Mouse (Mus musculus): ENCODE results near the gene Kmt5a. TPM values are rescaled to one million over a fixed set of nuclear protein-coding genes. Genes with fewer than 3 reads are reported as not detected.
"Not testable (repeated sequence)": the region's sequence is repeated elsewhere in the genome, so short reads cannot be mapped to it uniquely, and the experiment has no call there.

The Kmt5a gene
- total RNA-seq, 2 experiments from 2014 or later: 36.2 to 42.3 TPM

DNA sequence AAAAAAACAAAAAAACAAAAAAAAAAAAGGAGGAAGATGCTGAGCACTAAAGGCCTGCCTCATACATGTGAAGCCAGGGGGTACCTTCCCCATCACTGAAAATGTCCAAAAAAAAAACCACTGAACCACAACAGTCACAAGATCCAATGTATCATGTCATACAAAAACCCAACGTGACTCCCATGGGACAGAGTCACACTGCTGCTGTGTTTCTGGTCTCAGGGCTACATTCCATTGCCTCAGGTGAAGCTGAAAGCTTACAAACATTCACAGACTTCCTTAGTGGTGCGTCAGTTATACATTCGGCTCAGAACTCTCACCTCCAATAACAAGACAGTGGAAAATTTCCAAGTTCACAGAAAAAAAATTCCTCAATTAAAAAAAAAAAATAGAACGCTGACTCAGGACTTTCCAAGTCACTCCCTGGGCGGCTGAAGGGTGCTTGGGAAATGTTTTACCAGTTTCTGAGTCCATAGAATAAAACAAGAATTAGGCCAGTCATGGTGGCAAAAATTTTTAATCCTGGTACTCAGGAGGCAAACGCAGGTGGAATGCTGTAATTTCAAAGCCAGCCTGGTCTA is 31.0 kb downstream of the Kmt5a start:
- intact Hi-C loops (cut with DNase I): no loop called here
- no peak for DNase-seq (ENCODE audit: extremely low spot score in 1 of 2, low spot score in 2 of 2)

DNA sequence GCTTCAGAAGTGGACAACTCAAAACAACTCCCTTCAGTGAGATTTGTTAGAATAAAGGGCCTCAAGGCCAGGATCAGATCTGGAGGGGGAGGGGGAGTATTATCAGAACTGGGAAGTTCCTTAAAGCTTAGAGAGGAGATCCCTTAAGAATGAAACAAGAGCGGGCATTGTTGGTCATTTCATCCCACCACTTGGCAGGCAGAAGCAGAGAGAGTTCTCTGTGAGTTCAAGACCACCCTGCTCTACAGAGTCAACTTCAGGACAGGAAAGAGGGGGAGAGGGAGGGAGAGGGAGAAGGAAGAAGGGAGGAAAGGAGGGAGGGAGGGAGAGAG is 39.1 kb downstream of the Kmt5a start:
- intact Hi-C loops (cut with DNase I): no loop called here
- no peak for DNase-seq (ENCODE audit: extremely low spot score in 1 of 2, low spot score in 2 of 2)

DNA sequence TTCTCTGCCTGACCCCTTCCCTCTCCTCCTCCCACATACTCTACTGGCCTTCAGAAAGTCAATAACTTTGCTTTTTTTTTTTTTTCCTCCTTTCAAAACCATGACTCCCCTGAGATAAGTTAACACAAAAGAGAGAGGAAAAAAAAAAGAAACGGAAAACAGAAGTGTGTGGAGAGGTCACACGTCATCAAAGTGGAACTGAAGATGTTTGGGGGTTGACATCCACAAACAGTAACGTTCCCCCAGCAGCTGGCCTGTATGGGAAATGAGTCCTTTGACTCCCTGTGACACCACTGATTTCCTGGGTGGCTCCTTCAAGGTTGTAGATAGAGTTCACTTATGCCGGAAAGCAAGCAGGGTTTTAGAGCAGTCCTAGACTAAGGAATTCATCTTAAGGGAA is 40.4 kb downstream of the Kmt5a start:
- intact Hi-C loops (cut with DNase I): loop anchor here (5.0 kb wide), 1 partner anchor 33 kb away; no protein-coding TSS in a partner anchor

DNA sequence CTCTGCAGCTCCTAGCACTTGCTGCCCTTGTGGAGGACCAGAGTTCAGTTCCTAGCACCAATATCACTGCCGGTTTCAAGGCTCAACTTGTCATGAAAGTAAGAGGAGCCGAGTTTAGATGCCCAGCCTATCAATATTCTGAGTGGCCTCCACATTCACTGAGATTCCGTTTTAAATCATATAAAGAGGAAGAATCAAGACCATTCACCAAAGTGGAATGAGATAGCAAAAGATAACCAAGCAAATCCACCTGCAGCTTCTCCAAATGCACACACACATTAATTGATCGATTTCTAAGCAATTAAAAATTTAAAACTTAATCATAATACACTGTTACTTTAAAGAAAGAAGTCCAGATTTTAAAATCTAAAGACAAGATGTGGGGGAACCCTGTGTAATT is 42.0 kb downstream of the Kmt5a start:
- no peak for DNase-seq (ENCODE audit: extremely low spot score in 1 of 2, low spot score in 2 of 2)
- intact Hi-C loops (cut with DNase I): loop anchor here (5.0 kb wide), 1 partner anchor 34 kb away; no protein-coding TSS in a partner anchor

More for the DNA sequence above, 40.4 kb downstream of the Kmt5a start:
- no peak for DNase-seq (ENCODE audit: extremely low spot score in 1 of 2, low spot score in 2 of 2)

DNA sequence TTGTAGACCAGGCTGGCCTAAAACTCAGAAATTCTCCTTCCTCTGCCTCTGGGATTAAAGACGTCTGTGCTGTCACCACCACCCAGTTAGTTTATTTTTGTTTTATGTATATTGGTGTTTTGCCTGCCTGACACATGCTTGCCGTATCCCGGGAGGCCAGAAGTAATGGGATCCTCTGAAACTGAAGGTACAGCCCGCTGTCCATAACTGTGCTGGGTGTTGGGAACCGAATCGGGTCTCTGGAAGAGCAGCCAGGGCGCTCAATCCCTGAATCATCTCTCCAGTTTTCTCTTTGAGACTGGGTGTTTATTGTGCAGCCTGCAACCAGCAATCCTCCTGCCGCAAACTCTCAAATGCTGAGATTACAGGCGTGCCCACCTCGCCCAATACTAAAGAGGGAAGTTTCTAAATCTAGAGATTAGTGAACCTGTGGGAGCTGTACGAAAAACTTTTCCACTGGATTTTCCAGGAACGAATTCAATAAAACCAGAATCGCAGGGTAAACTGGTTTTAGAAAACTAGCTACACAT is 42.8 kb downstream of the Kmt5a start:
- DNase-seq (ENCODE audit: extremely low spot score in 1 of 2, low spot score in 2 of 2): no peak
- intact Hi-C loops (cut with DNase I): loop anchor here (5.0 kb wide), 1 partner anchor 35 kb away; no protein-coding TSS in a partner anchor

DNA sequence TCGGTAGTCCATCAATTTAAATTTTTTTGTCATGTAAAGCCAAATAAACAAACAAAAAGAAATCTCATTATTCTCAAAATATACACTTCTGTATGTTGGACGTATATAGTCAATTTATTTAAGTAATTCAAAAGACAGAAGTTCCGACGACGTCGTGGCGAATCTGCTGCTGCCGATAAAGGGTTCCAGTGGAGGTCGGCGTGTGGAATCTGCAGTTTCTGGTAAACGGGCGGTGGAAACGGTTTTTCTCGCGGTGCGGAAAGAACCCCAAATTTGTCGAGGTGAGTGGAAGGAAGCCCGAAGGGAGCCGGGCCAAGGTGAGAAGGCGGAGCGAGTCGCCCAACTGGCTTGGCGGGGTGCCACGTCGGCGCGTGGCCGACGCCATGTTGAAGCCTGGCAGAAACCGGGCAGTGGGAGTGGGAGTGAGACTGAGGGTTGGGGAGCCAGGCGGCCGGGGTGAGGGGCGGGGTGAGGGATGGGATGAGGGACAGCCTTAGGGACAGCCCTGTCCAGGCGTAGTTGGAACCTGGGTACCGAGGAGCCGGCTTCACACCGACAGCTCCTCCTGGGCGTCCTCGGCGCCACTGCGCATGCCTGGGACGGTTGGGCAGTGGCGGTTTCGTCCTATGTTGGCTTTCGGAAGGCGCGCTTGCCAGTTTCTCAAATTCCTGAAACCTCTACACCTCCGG is 43.4 kb downstream of the Kmt5a start, which contains the start of gene Snrnp35:
Snrnp35 (plus strand) TSS at position 169 of the 689 bp plus-strand sequence.
- intact Hi-C loops (cut with DNase I): loop anchor here (5.0 kb wide), 1 partner anchor 36 kb away; no protein-coding TSS in a partner anchor
- peak; percentile 74 to 92 for DNase-seq (ENCODE audit: extremely low spot score in 1 of 2, low spot score in 2 of 2)

DNA sequence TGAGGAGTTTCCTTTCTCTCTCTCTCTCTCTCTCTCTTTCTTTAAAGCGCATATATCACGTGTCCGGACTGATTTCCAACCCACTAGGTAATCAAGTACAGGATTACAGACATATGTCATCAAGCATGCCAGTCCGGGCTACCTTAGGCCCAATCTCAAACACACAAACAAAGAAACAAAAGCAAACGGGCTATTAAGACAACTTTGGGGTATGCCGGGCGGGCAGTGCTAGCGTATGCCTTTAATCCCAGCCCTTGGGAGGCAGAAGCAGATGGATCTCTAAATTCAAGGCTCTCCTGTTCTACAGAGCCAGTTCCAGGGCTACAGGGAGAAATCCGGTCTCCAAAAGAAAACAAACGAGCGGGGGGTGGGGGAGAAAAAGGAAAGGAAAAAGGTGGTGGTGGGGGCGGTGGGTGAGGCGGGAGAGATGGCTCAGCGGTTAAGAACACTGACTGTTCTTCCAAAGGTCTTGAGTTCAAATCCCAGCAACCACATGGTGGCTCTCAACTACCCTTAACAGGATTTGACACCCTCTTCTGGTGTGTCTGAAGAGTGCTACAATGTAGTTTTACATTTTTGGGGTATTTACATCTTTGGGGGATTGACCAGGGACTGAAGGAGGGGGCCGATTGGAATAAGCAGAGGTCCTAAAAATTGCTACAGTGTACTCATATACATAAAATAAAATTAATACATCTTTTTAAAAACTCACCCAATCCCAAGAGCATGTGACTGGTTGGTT is 44.1 kb downstream of the Kmt5a start:
- no peak for DNase-seq (ENCODE audit: extremely low spot score in 1 of 2, low spot score in 2 of 2)
- intact Hi-C loops (cut with DNase I): loop anchor here (5.0 kb wide), 1 partner anchor 37 kb away; no protein-coding TSS in a partner anchor

DNA sequence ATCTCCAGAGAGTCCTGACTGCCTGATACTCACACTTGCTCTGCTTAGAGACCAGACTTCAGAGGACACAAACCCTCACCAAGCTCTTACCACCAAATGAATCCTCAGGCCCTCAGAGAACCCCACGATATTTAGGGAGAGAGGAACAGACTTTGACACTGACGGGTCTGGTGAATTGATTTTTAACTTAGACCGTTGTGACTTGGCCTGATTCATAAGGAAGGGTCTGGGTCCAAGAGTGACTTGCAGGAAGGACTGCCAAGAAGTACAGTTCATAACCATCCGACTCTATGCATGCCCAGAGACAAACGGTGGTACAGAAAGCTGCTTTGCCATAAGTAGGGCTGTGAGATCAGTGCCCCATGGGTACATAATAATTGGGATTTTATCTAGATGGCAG is 45.9 kb downstream of the Kmt5a start:
- intact Hi-C loops (cut with DNase I): loop anchor here (5.0 kb wide), 1 partner anchor 47 kb away; the partner anchor contains the start of gene Rilpl1
- no peak for DNase-seq (ENCODE audit: extremely low spot score in 1 of 2, low spot score in 2 of 2)

DNA sequence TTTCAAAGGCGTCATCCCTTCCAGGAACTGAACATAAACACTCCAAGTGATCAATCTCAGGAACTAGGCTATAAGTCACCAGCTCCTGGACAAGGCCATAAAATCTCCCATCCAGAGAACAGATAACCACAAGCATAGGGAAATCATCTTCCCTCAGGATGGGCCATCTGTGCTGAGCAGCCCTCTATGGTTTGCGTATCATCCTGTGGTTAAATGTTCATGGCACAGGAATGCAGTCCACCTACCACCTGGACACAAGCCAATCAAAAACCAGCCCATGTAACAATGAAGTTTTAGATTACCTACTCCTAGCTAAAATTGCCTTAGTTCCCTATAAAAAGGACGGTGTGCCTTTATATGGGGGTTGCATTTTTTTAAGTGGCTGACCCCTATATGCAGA is 49.2 kb downstream of the Kmt5a start:
- intact Hi-C loops (cut with DNase I): loop anchor here (5.0 kb wide), 1 partner anchor 43 kb away; the partner anchor contains the start of gene Rilpl1
- no peak for DNase-seq (ENCODE audit: extremely low spot score in 1 of 2, low spot score in 2 of 2)

DNA sequence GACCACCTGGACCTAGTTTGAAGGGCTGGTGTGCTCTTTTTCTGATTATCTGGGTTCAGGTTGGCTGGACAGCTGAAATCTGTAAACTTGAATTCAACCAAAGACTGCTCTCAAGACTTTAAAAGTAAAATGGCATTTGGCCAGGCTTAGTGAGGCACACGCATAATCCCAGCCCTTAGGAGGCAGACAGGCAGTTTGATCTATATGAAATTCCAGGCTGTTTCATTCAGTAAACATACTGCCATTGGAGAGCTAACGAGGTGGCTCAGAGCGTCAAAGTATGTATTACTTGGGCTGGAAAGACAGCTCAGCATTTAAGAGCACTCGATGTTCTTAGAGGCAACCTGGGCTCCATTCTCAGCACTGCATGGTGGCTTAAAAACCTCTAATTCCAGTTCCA is 52.0 kb downstream of the Kmt5a start:
- intact Hi-C loops (cut with DNase I): no loop called here
- DNase-seq (ENCODE audit: extremely low spot score in 1 of 2, low spot score in 2 of 2): no peak

DNA sequence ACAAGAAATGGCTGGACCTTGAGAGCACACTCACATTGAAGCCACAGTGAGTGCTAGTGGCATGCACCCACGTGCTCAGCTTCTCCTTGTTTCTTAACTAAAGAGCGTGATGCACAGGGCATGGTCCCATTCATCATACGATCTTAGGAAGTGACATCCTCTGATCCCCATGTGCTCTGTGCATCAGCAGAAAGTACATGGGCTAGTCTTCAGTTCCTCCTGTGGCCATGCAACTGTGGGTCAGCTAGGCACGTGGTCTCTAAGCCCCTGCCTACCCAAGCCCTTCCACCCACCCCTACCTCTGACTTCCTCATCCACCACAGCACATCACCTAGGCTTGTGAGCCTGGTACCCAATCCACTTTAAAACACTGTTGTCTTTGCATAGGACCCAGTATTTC is 52.9 kb downstream of the Kmt5a start:
- no peak for DNase-seq (ENCODE audit: extremely low spot score in 1 of 2, low spot score in 2 of 2)

DNA sequence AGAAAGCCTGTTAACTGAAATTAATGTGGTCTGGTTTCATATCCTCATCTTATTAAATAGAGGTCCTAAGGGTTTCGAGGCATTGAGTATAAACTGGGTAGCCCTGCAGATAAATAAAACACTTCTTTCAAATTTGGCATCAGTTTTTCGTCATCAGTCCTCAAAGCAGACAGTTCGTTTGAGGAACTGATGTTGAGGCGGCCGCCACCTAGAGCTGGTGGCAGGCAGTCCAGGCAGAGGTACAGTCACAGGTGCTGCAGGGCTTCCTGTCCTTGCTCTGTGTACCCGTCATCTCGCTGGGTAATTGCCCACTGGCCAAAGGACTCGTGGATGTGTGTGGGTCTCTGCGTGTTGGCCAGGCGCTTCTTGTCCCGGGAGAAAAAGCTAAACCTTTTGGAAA is 53.7 kb downstream of the Kmt5a start:
- intact Hi-C loops (cut with DNase I): no loop called here
- no peak for DNase-seq (ENCODE audit: extremely low spot score in 1 of 2, low spot score in 2 of 2)

More for the DNA sequence above, 52.9 kb downstream of the Kmt5a start:
- intact Hi-C loops (cut with DNase I): no loop called here

DNA sequence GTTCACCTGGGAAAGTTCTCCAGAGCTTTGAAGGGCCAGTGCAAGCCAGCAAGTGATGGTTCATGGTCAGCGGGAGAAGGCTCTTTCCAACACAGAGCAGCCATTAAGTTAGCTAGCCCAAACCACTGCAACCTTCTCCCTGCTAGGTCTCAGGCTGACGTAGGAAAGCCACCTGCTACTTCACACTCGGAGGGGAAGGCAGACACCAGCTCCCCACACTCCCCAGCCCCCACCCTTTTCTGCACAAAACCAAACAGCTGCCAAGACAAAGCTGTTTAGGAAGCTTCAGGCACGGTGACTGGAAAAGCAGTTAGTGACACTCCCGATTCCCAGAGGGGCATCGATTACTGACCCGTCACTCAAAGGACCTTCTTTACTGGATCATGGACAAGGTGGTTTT is 55.8 kb downstream of the Kmt5a start:
- DNase-seq (ENCODE audit: extremely low spot score in 1 of 2, low spot score in 2 of 2): no peak
- intact Hi-C loops (cut with DNase I): no loop called here

DNA sequence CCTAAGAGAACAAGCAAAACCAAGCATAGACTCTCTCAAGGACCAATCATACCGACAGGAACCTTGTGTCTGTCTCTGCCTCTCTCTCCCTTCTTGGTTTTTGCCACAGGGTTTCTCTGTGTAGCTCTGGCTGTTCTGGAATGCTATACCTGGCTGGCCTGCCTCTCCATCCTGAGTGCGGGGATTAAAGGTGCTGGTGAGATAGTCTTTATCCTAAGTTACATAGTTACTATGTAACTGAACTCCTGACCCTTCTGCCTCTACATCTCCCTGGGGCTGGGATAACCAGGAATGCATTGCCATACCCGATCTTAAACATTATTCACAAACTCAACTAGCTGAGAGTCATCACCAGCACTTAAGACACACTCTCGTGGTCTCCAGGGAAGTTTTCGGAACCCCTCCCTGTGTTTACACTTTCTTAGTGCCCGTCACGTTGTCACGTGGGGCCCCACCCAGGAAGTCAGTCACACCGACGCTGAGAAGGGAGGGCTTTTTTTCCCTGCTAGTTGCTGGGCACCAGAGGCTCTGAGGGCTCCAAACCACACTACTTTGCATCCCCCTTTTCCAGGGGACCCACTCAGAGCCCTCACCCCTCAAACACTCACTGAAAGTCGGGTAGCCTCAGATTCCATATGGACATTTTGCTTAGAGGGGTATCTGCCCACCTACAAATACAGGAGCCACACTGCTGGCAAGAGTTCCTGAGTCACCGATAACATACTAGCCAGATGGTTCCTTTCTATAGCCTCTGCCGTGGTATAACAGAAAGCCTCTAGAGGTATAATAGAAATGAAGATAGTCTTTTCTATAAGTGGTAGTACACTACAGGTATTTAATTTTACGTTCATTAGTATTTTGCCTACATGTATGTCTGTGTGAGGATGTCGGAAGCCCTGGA is 57.1 kb downstream of the Kmt5a start:
- intact Hi-C loops (cut with DNase I): no loop called here
- no peak for DNase-seq (ENCODE audit: extremely low spot score in 1 of 2, low spot score in 2 of 2)

DNA sequence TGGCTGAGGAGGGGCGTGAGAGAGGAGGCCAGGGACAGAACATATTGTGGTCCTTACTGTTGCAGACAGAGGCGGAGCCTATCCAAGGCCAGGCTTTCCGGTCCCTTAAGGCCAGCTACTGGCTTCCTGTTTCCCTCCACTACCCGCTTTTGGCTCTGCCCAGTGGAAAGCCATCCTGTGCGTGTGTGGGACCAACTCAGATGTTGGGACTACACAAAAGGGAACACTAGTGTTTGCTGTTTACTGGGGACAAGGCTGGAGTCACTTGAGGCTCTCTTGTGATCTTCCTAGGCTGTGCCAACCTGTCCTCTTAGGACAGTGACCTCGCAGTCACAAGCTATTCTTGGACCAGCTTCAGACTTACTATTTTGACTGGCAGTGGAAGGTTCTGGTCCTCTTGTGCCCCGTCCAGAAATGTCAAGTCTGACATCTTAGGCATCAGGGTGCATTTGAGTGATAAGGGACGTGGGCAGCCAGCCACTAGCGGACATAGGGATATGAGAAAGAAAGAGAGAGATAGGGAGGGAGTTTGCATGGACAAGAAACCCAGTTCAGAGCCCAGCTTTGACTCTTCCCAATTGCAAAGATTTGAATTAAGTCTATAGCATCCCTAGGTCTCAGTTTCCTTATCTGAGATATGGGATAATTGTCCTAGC is 58.6 kb downstream of the Kmt5a start:
- intact Hi-C loops (cut with DNase I): no loop called here
- DNase-seq (ENCODE audit: extremely low spot score in 1 of 2, low spot score in 2 of 2): peak in 1 of 2 experiments; percentile 71

DNA sequence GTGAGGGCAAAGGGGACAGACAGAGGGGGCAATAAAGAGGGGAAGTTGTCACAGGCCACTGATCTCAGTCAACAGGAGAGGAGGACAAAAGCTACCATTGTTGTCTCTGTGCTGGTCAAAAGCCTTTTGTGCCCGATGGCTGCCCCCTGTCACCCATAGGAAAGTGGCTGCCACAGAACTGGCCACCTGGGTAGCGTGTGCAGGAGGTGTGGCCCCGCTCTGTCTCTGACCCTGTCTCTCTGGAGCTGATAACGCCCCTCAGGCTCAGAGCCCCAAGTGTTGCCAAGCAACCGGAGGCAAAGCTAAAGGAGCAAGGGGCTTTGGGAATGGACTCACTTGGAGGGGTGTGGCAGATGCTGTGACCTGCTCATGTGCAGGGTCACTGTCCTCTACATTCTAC is 59.3 kb downstream of the Kmt5a start:
- no peak for DNase-seq (ENCODE audit: extremely low spot score in 1 of 2, low spot score in 2 of 2)
- intact Hi-C loops (cut with DNase I): no loop called here

DNA sequence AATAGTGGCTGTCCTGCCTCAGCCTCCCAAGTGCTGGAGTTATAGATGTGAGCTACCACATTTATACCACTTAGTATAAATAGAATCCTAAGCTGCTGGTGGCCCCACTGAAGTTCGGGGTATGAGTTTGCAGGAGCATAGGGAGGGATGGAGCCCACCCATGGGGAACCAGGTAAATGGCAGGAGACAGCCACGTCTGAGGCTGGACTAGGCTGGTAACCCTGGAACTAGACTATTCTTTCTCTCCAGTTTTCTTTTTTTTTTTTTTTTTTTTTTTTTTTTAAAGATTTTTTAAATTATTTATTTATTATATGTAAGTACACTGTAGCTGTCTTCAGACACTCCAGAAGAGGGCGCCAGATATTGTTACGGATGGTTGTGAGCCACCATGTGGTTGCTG is 60.3 kb downstream of the Kmt5a start:
- DNase-seq (ENCODE audit: extremely low spot score in 1 of 2, low spot score in 2 of 2); intact Hi-C loops (cut with DNase I): not testable (repeated sequence)

DNA sequence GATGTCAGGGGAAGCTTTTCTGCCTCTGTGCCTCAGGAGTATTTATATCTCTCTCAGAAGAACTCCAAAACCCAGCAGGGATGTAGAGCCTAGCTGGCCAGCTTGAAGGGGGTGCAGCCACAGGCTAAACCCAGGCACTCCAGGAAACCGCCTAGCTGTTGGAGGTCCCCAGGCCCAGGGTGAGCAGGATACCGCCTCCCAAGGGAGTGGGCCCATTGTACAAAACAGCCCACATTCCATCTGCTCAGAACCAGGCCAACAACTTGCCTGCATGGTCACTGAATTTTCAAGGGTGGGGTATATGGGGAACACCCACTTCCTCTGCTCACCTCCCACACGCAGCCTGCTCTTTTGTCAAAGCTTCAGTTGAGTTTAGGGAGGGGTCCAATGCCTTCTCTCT is 60.8 kb downstream of the Kmt5a start:
- peak in 1 of 2 experiments; percentile 61 for DNase-seq (ENCODE audit: extremely low spot score in 1 of 2, low spot score in 2 of 2)
- intact Hi-C loops (cut with DNase I): no loop called here

Data from left cerebral cortex, postnatal 10 days (tissue).